Mouse (Mus musculus): Measurements from ENCODE around the gene Acox1. TPM values are rescaled to one million over a fixed set of nuclear protein-coding genes. Genes with fewer than 3 reads are reported as not detected.

Gene Acox1
- polyA plus RNA-seq, 1 experiment = 106 TPM

DNA sequence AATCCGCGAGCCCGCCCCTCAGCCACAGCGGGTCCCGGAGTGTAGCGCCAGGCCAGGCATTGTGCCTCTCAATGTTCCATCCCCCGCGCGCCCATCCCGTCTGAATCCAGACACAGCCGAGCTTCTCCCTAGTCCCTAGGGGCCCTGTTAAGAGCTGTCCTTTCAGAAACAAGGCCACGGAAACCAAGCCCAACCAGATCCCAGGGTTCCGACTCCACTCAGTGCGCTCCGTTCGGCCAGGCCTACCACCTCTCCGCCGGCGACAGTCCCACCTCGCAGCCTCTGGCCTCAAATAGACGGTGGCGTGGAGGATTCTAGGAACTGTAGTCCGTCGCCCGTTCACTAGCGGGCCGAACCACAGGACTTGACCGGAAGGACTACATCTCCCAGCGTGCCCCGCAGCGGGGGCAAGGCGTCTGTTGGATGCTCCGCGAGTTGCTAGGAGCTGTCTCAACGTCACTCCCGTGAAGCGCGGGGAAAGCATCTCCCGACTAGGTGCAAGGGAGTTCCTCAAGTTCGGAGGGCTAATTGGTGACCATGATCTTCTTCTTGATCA is 30.9 kb downstream of the Acox1 start, which contains the start of gene Fbf1:
TSS of gene Fbf1 (minus strand) at position 283 of the 556 bp plus-strand sequence.
- peak; percentile 80 for DNase-seq (ENCODE audit: low spot score)

DNA sequence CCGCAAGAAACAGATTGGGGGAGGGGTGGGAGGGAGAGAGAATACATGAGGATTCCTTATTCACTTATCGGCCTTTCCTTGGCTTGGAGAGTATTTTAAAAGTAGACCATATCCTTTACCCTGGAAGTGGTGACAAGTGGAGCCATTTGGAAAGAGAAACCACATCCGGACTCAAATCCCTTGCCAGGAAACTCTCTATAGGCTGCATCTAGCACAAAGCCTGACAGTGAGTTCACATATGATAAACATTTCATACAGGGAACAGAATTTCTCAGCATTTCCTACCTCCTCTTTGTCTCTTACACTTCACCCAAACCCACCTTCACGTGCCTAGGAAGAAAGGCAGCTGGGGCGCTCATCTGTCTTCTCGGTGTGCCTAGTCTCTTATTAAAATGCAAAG is 31.6 kb downstream of the Acox1 start:
- DNase-seq (ENCODE audit: low spot score) = no peak

DNA sequence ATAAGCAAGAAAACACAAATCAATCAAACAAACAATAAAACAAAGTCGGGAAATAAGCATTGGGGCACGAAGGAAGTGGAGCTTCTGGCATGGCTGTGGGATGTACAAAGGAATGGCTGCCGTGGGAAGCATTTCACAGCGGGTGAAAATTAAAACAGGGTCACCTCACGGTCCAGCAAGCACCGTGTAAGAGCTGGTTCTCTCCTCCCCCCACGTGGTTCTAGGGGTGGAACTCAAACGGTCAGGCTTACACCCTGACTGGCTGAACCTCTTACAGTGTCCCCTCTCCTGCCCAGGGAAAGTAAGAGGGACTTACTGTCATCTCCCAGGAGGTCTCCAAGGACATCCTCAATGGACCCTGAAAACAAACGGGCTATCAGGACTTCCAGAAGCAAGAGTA is 35.8 kb downstream of the Acox1 start:
- DNase-seq (ENCODE audit: low spot score) = no peak

DNA sequence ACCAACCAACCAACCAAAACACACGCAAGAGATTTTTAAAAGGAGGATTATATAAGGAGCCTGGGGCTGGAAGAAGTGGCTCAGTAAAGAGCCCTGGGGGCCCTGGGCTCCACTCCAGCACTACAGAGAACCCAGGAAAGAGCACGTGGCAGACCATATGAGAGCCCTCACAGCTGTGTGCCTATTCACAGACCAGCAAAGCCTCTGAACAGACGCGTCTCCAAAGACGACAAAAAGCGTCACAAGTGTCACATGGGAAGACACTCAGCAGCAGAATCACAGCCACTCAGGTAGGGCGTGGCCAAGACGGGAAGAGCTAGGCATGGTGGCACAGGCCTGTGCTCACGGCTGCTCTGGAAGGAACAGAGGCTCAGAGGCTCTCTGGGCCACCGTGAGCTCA is 36.7 kb downstream of the Acox1 start:
- no peak for DNase-seq (ENCODE audit: low spot score)

DNA sequence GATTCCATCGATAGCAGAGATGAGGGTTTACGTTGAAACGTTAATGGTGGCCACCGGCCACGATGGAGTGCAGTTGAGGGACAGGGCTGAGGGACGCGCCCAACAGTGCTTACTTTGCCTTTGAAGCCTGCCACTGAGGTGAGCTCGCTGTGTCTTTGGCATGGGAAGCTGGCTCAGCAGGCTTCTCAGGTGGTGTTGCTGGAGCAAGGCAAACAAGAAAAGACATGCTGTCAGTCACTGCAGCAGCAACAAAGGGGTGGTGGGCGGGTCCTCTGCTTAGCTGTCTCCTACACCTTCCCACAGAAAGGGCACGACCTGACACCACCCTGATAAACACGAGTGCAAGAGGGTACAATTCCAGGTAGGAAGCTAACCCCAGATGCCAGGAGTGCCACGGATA is 37.5 kb downstream of the Acox1 start:
- no peak for DNase-seq (ENCODE audit: low spot score)

DNA sequence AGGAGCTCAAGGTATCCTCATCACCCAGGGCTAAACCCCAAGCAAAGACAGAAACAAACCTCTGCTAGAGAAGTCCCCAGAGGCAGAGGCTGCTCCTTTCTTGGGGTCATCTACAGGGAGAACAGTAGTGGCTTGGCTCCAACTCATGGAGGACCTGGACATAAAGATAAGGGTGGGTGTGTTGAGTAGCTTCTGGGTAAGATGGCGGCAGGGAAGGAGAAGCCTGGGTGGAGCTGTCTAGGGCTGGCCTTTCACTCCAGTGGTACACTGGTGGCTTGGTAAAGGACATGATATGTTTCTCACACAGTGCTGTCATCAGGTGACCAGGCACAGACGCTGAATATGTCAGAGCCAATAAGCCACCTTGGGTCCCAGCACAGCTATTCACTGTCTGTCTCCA is 47.9 kb downstream of the Acox1 start:
- DNase-seq (ENCODE audit: low spot score) = no peak

DNA sequence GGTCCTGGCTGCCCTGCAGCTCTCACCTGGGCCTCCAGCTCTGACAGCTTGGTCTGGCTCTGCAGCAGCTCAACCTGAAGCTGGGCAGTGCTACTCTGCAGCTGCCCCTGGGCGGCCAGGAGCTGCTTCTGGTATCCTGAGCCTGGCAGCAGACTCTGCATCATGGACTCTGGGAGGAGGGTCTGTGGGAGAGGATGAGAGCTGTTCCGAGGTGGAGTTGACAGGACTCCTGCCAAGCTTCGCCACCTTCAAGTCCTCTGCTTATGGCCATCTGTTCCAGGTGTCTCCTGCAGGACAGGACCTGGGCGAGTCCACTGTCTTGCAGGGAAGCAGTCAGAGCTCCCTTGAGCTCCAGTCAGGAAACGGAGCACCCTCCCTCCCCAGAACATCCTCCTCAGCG is 49.5 kb downstream of the Acox1 start:
- DNase-seq (ENCODE audit: low spot score) = no peak

DNA sequence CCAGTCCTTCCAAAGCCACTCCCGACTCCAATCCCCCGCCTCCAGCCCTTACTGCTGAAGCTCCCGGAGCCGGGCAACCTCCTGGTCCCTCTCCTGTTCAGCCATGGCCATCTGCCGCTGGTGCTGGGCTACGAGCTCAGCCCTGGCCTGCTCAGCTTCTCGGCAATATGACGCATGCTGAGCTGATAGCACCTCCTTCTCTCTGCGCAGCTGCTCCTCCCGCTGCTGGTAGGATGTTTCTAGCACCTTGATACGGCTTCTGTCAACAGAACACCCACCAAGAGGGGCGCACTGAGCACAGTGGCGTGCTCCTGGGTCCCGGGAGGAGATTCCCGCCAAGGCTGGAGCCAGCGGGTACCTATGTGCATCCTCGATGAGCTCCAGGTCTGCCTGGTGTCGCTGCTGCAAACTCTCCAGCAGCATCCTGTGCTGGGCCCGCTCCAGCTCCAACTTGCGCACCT is 50.1 kb downstream of the Acox1 start:
- no peak for DNase-seq (ENCODE audit: low spot score)

DNA sequence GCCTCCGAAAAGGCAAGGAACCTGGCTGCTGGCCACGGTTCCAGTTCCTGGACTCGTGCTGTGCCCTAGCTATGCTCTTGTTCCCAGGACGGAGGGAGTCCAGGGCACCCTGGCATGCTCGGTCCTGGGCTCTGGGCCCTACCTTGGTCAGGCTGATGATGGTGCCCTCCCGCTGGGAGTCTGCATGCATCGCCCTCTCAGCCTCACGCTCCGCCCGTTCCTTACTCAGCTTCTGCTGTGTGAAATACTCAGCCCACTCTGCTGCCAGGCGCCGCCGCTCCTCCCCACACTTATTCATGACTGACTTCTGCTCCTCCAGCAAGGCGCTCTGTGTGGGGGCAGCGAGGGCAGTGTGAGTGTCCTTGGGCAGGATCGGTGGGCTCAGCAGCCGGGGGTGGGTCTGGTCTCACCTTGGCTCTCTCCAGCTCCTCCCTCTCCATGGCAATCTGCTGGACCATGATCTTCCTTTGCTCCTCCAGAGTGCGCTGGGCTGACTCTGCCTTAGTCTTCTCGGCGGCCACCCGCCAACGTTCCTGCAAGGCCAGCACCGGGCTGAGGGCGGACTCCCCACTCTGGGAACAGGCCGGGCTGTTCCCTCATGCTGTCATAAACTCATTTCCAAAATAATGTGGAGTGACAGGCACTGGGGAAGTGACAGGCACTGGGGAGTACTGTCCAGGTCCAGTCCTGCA is 52.4 kb downstream of the Acox1 start:
- no peak for DNase-seq (ENCODE audit: low spot score)

DNA sequence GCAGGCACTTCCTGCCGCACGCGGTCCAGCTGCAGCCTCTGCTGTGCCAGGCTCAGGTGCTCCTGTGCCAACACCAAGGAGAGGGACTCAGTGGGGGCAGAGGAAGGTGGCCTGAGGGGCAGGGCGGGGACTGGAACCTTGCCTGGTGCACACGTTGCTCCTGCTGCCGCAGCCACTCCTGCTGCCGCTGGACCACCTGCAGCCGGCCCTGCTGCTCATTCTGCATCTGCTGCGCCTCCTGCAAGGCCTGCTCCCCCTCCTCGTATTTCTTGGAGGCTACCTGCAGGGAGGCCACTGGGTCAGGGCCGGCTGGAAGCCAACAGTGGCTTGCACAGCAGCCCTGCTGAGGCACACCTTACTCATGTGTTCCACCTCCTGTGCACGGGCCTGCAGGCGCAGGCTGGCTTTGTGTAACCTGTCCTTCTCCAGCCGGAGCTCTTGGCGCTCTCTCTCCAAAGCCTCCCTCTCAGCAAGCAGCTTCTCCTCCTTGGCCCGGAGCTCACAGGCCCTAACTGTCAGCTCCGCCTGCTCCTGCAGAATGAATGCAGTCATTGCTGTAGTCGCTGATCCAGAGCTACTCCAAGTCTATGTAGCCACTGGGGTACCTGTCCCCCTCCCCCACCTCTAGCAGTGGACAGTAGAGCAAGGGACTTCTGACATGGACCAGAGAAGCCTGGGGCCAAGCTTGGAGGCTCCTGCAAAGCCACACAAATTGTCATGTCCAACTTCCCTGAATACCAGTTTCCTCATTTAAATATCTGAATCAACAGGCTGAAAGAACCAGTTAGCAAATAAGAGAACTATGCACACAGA is 53.2 kb downstream of the Acox1 start:
- no peak for DNase-seq (ENCODE audit: low spot score)

DNA sequence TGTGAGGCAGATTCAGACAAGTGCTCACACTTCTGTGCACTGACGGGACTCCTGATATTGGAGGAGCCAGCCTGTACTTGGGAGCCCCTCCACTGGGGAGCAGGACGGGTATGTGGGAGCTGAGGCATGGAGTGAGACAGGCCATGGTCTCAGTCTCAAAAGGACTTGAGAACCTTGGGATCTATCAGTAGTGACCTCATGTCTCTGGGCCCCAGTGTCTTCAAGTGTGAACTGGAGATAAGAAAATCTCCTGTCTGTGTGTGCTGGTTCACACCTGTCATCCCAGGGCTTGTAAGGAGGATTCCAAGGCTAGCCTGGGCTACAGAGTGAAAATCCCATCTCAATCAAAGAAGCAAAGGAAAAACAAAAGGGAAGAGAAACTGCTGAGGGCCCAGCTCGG is 55.4 kb downstream of the Acox1 start:
- no peak for DNase-seq (ENCODE audit: low spot score)

DNA sequence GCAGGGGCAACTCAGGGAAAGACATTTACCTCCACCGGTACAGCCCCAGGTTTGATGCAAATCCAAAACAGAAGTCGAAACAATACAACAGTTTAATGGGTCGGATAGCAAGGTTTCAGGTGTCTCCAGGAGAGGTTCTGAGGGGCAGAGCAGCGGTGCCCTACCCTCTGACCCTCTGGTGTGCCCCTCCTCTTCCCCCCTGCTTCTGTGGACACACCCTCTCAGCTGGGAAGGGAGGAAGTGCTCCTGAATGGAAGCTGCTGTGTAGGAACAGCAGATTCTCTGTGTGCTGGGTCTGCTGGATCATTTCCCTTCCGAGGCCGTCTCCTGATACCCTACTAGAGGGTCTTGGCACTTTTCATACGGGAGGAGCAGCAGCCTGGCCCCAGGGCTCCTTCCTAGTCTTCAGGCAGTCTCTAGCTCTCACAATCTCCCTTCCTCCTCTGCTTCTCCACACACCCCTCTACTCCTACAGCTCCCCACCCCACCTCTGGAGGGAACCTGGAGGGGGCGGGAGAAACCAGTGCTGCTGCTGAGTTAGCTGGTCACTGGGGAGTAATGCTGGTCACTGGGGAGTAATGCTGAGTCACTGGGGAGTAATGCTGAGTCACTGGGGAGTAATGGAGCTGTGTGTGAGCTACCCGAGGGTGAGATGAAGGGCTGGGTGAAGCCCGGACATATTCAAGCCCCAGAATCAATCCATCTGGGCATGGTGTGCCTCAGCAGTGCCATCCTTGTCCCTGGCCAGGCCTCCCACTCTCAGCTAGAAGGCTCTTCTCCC is 56.4 kb downstream of the Acox1 start:
- DNase-seq (ENCODE audit: low spot score) = no peak

DNA sequence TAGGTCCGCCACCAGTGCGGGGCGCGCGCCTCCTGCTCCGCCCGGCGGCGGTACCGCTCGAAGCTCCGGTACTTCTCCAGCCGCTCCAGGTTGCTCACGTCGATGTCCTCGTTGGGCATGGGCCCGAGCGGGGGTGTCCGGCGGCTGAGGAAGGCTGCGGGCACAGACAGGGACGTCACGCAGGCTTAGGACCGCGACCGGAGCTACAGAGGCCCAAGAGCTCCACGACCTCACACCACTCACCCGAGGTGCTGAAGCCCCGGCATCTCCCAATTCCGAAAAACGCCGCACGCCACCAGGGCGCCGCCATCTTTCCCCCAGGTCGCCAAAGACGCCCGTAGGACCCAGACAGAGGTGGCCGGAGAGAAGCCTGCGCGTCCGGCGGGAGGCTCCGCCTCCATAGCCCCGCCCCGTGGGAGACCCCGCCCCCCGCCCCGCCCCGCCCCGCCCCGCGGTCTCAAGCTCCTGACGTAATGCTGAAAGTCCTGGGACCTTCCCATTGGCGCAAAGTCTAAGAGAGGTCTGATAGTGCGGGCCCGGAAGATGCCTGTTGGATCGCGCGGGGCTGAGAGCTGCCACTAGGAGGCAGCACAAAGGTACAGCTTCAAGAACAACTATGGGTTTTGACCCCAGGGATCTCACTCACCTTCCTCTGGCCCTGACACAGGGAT is 60.2 kb downstream of the Acox1 start, which contains the start of gene Mrpl38:
TSS of gene Mrpl38 (minus strand) at position 401 of the 671 bp plus-strand sequence.
- peak; percentile 72 for DNase-seq (ENCODE audit: low spot score)

DNA sequence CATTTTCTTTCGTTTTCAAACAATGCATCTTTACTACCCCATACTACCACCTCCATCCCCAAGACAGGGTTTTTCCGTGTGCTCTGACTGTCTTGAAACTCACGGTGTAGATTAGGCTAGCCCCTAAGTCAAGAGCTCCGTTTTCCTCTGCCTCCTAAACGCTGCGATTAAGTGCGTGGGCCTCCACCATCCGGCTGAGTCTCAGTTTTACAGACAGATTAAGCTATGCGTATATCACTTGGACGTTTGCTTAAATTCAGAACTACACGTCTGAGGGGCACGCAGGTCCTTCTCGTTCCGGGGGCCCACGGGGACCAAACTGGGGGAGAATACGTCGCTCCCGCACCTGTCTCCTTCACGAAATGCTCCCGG is 60.8 kb downstream of the Acox1 start:
- DNase-seq (ENCODE audit: low spot score) = no peak

DNA sequence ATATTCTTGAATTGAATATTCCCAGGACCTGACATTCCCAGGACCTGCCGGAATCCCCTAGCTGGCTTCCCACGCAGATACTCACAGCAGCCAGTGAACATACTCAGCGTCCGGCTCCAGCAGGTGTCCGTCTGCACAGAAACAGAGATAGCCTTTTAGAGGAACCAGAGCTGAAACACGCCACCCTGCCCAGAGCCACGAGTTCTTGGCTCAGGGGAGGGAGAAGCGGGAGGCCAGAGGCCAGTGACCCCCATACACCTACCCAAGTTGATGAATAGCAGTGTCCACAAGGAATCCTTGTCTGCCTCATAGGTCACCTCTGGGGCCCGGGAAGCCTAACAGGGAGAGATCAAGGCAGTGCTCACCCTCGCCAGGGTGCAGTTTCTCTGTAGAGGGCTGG is 64.7 kb downstream of the Acox1 start:
- no peak for DNase-seq (ENCODE audit: low spot score)

DNA sequence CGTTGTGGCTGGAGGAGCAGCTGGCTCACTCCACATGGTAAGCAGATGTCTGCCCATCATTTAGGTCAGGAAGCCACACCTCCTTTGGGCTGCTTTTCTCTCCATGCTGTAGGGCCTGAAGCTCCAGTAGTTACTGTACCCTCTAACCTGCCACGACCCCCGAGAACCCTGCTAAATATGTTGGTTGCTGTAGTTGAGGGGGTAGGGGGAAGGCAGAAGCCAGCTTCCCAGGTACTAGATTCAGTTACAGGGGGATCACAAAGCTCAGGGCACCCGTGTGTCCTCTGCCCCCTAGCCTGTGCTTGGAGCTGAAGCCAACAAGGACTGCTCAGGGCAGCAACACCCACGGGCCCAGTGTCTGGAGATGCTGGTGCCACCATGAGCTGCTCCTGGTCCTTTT is 65.3 kb downstream of the Acox1 start:
- no peak for DNase-seq (ENCODE audit: low spot score)

DNA sequence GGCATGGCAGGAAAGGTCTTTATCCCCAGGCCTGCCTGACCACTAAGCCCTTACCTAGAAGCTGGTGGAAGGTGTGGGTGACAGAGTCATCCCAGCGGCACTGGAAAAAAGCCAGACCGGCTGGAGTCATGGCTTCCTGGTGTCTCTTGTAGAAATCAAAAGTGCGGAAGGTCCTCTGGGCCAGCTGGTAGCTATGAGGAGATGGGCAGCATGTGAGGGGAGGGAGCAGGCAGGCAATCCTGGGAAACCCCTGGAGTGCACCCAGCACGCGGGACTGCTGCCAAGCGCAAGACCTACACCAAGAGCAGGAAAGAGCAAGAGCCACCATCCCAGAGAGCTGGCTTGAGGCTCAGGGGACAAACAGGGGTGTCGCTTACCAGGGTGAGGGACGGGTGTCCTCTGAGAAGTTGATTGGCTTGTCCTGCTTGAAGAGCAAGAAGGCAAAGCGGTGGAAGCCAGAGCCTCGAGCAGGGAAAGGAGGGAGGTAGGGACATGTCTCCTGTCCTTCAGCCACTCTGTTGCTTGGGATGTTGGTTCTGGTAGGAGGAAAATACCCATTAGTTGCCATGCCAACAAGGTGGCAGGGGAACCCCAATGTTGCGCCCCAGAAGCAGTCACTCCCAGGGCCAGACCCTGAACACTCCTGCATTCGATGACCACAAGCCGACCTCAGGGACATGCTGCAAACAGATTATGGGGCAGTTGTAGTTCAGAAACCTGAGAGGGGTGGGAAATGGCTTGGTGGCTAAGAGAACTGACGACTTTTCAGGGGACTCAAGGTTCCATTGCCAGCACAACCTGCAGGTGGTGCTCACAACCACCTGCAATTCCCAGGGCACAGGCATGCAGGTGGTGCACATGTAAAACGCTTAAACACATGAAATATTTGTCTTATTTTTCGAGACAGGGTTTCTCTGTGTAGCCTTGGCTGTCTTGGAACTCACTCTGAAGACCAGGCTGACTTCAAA is 66.2 kb downstream of the Acox1 start:
- no peak for DNase-seq (ENCODE audit: low spot score)

DNA sequence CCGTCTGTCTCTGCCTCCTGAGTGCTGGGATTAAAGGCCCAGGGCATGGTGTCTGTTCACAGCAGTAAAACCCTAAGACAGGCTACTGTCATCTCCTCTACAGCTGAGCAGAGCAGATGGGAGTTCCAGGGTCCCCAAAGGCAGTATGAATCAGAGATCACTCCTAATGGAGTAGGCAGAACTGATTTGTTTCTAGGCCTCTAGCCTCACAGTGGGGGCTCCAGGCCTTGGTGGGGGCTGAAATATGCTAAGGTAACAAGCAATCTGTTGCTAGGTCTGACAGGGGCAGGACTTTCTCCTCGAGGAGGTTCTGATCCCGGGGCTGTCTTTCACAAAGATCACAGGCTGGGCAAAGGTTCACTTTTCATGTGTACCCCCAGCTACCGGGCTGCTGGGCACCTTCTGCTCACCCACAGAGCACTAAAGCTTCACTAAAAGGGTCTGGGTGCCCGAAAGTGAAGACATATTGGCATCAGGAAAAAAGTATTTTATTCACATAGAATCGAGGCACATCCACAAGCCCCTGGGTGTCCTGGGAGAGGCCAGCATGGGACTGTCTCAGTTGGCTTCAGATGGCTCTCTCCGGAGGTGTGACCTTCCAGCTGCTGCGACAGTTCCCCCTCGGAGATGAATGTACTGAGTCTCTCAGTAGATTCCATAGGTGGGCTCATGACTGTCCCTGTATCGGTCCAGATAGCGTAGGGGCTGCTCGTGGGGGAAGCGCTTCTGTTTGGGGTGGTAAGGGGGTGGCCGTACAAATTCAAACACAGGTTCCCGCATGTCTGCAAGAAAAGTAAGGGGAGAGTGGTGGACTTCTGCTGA is 67.3 kb downstream of the Acox1 start:
- DNase-seq (ENCODE audit: low spot score) = no peak

DNA sequence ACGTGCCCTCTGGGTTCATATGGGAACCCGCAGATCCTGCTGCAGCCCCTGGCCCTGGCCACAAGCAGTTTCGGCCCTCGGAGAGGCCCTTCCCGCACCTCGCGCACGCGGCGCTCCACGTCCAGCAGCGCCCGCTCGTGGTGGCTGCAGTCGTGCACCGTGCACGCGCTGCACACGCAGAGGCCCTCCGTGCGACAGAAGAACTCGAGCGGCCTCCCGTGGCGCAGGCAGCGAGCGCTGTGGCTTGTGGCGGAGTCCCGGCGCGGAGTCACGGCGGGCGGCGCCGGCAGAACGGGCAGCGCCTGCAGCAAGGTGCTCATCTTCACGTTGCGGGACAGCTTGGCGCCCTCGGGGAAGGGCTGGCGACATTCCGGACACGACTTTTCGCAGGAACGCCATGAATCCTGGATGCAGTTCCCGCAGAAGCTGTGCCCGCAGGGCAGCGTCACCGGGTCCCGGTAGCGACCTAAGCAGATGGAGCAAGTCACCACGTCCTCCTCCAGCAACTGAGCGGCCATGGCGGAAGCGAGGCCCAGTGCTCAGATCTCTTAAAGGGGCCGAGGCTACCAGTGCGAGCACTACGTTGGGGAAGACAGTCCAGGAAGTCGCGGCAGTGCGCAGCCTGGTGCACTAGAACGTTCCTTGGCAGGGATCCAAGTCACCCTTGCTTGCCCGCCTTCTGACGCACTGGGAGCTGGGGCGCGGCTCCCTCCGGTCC is 68.2 kb downstream of the Acox1 start, which contains the start of gene Trim65:
TSS of gene Trim65 (minus strand) at position 641 of the 718 bp plus-strand sequence.
- DNase-seq (ENCODE audit: low spot score) = peak; percentile 82

Measured in urinary bladder, adult 2 months (tissue).